Mouse (Mus musculus): ENCODE results near the gene Sumo2. TPM values are rescaled to one million over a fixed set of nuclear protein-coding genes. Genes with fewer than 3 reads are reported as not detected.
"Not testable (repeated sequence)": the region's sequence is repeated elsewhere in the genome, so short reads cannot be mapped to it uniquely, and the experiment has no call there.

Sumo2 gene
- polyA plus RNA-seq, 1 experiment from 2014 or later: 1,372 TPM

GRCm38 (mm10) chr11:115536856-115537568, 936 bp upstream of the Sumo2 start:
- WGBS: 87% methylated on average over 10 of the region's 10 CpGs
- no peak for DNase-seq (ENCODE audit: low spot score)
- peak overlapping the region; percentile 98 for H3K4me3 ChIP-seq

GRCm38 (mm10) chr11:115535401-115536037, 557 bp downstream of the Sumo2 start:
- DNase-seq (ENCODE audit: low spot score): peak; percentile 76
- H3K4me3 ChIP-seq: peak overlapping the region; percentile 98
- H3K9me3 ChIP-seq: no peaks in the 10 kb centered on the region
- no peaks in the 10 kb centered on the region for H3K27me3 ChIP-seq (ENCODE audit: insufficient read depth, poor library complexity, severe bottlenecking)
- peak overlapping the region; percentile 99 for H3K27ac ChIP-seq
- H3K36me3 ChIP-seq: peaks cover 41% of the 10 kb centered on the region
- WGBS: under 1% methylated on average over 84 of the region's 84 CpGs
- H3K4me1 ChIP-seq (replicated peaks): peaks cover 22% of the 10 kb centered on the region

More at GRCm38 (mm10) chr11:115536856-115537568, 936 bp upstream of the Sumo2 start:
- no peaks in the 10 kb centered on the region for H3K9me3 ChIP-seq
- peaks cover 1% of the 10 kb centered on the region; the same call in 1 of the 2 replicates for H3K27me3 ChIP-seq (ENCODE audit: insufficient read depth, poor library complexity, severe bottlenecking)
- peaks cover 22% of the 10 kb centered on the region for H3K4me1 ChIP-seq (replicated peaks)
- peak overlapping the region; percentile 99 for H3K27ac ChIP-seq
- peaks cover 26% of the 10 kb centered on the region for H3K36me3 ChIP-seq

GRCm38 (mm10) chr11:115534759-115535371, 1.2 kb downstream of the Sumo2 start:
- Histone ChIP-seq H3K27ac (peak overlapping the region; percentile 99), H3K4me3 (peak overlapping the region; percentile 98), H3K36me3 (peaks cover 48% of the 10 kb centered on the region), H3K9me3 (no peaks in the 10 kb centered on the region), H3K4me1 (replicated peaks) (peaks cover 22% of the 10 kb centered on the region), H3K27me3 (ENCODE audit: insufficient read depth, poor library complexity, severe bottlenecking) (no peaks in the 10 kb centered on the region)
- WGBS: 10% methylated on average over 11 of the region's 11 CpGs
- DNase-seq (ENCODE audit: low spot score): no peak

DNA sequence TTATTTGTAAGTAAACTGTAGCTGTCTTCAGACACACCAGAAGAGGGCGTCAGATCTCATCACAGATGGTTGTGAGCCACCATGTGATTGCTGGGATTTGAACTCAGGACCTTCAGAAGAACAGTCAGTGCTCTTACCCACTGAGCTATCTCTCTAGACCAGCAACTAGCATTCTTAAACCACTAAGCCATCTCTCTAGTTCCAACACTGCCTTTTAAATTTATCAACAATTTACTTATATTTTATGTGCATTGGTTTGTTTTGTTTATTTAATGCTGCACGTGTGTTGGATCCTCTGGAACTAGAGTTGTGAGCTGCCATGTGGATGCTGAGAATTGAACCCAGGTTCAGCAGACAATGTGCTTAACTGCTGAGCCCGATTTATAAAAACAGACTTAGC, 9.6 kb downstream of the Sumo2 start:
- H3K4me3 ChIP-seq; DNase-seq (ENCODE audit: low spot score); H3K27me3 ChIP-seq (ENCODE audit: insufficient read depth, poor library complexity, severe bottlenecking); H3K4me1 ChIP-seq (replicated peaks); H3K9me3 ChIP-seq; H3K27ac ChIP-seq: not testable (repeated sequence)
- peaks cover 94% of the 10 kb centered on the region for H3K36me3 ChIP-seq
- 88% methylated on average over 3 of the region's 3 CpGs for WGBS

DNA sequence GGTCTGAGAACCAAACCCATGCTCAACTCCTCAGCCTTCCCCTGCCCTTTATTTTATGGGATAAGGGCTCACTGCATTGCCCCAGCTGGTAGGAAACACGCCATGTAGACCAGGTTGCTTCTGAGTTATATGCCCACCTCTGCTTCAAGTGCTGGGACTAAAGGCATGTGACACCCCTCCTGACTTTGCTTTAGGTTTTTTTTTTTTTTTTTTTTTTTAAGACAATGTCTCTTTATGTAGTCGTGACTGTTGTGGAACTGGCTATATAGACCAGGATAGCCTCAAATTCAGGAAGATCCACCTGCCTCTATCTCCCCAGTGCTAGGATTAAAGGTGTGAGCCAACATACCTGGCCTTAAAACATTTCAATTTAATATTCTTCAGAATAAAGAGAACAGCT, 13.4 kb downstream of the Sumo2 start:
- 82% methylated on average over 2 of the region's 2 CpGs for WGBS
- Histone ChIP-seq H3K9me3 (no peaks in the 10 kb centered on the region), H3K4me1 (replicated peaks) (no peaks in the 10 kb centered on the region), H3K36me3 (peaks cover 69% of the 10 kb centered on the region), H3K27me3 (ENCODE audit: insufficient read depth, poor library complexity, severe bottlenecking) (no peaks in the 10 kb centered on the region), H3K27ac (no peak overlapping the region), H3K4me3 (no peak overlapping the region)
- no peak for DNase-seq (ENCODE audit: low spot score)

- no peak overlapping the region for H3K4me3 ChIP-seq
- no peak overlapping the region for H3K27ac ChIP-seq
- no peaks in the 10 kb centered on the region for H3K9me3 ChIP-seq
- H3K27me3 ChIP-seq (ENCODE audit: insufficient read depth, poor library complexity, severe bottlenecking): no peaks in the 10 kb centered on the region
- WGBS: 95% methylated on average over 2 of the region's 2 CpGs
- peaks cover 65% of the 10 kb centered on the region for H3K36me3 ChIP-seq
- no peaks in the 10 kb centered on the region for H3K4me1 ChIP-seq (replicated peaks)
- no peak for DNase-seq (ENCODE audit: low spot score)
Measured at GRCm38 (mm10) chr11:115522238-115522637, 13.8 kb downstream of the Sumo2 start.

- Histone ChIP-seq H3K36me3 (peaks cover 53% of the 10 kb centered on the region), H3K9me3 (no peaks in the 10 kb centered on the region), H3K27me3 (ENCODE audit: insufficient read depth, poor library complexity, severe bottlenecking) (no peaks in the 10 kb centered on the region), H3K4me3 (no peak overlapping the region), H3K4me1 (replicated peaks) (no peaks in the 10 kb centered on the region), H3K27ac (no peak overlapping the region)
- 90% methylated on average over 4 of the region's 4 CpGs for WGBS
- no peak for DNase-seq (ENCODE audit: low spot score)
Measured at GRCm38 (mm10) chr11:115521080-115521479, 15.0 kb downstream of the Sumo2 start.

GRCm38 (mm10) chr11:115520218-115520617, 15.9 kb downstream of the Sumo2 start:
- Histone ChIP-seq H3K9me3 (no peaks in the 10 kb centered on the region), H3K27me3 (ENCODE audit: insufficient read depth, poor library complexity, severe bottlenecking) (no peaks in the 10 kb centered on the region), H3K36me3 (peaks cover 44% of the 10 kb centered on the region), H3K4me1 (replicated peaks) (0 out of 2 replicates have a peak, but pooled peaks cover under 1% of the 10 kb centered on the region), H3K4me3 (no peak overlapping the region), H3K27ac (no peak overlapping the region)
- no peak for DNase-seq (ENCODE audit: low spot score)
- 57% methylated on average over 2 of the region's 2 CpGs for WGBS

GRCm38 (mm10) chr11:115519581-115519980, 16.5 kb downstream of the Sumo2 start:
- Histone ChIP-seq H3K27ac (no peak overlapping the region), H3K27me3 (ENCODE audit: insufficient read depth, poor library complexity, severe bottlenecking) (no peaks in the 10 kb centered on the region), H3K36me3 (peaks cover 38% of the 10 kb centered on the region), H3K4me3 (no peak overlapping the region), H3K4me1 (replicated peaks) (0 out of 2 replicates have a peak, but pooled peaks cover 5% of the 10 kb centered on the region), H3K9me3 (no peaks in the 10 kb centered on the region)
- 89% methylated on average over 3 of the region's 3 CpGs for WGBS
- DNase-seq (ENCODE audit: low spot score): no peak

- no peak for DNase-seq (ENCODE audit: low spot score)
- Histone ChIP-seq H3K27me3 (ENCODE audit: insufficient read depth, poor library complexity, severe bottlenecking) (no peaks in the 10 kb centered on the region), H3K9me3 (no peaks in the 10 kb centered on the region), H3K36me3 (peaks cover 29% of the 10 kb centered on the region), H3K4me1 (replicated peaks) (0 out of 2 replicates have a peak, but pooled peaks cover 5% of the 10 kb centered on the region), H3K4me3 (no peak overlapping the region), H3K27ac (no peak overlapping the region)
- 80% methylated on average over 9 of the region's 9 CpGs for WGBS
Measured at GRCm38 (mm10) chr11:115518693-115519092, 17.4 kb downstream of the Sumo2 start.

GRCm38 (mm10) chr11:115516942-115517341, 19.1 kb downstream of the Sumo2 start:
- peaks cover 17% of the 10 kb centered on the region for H3K36me3 ChIP-seq
- no peak for DNase-seq (ENCODE audit: low spot score)
- no peaks in the 10 kb centered on the region for H3K27me3 ChIP-seq (ENCODE audit: insufficient read depth, poor library complexity, severe bottlenecking)
- H3K4me3 ChIP-seq: no peak overlapping the region
- H3K9me3 ChIP-seq: no peaks in the 10 kb centered on the region
- WGBS: 86% methylated on average over 5 of the region's 5 CpGs
- no peak overlapping the region for H3K27ac ChIP-seq
- H3K4me1 ChIP-seq (replicated peaks): peaks cover 18% of the 10 kb centered on the region

- H3K4me1 ChIP-seq (replicated peaks): peaks cover 38% of the 10 kb centered on the region
- DNase-seq (ENCODE audit: low spot score): no peak
- no peak overlapping the region for H3K4me3 ChIP-seq
- H3K27me3 ChIP-seq (ENCODE audit: insufficient read depth, poor library complexity, severe bottlenecking): no peaks in the 10 kb centered on the region
- H3K9me3 ChIP-seq: no peaks in the 10 kb centered on the region
- WGBS: 72% methylated on average over 6 of the region's 6 CpGs
- H3K27ac ChIP-seq: peak overlapping the region; percentile 99; the same call in 1 of the 2 replicates
- no peaks in the 10 kb centered on the region for H3K36me3 ChIP-seq
Measured at GRCm38 (mm10) chr11:115515021-115515420, 21.1 kb downstream of the Sumo2 start.

DNA sequence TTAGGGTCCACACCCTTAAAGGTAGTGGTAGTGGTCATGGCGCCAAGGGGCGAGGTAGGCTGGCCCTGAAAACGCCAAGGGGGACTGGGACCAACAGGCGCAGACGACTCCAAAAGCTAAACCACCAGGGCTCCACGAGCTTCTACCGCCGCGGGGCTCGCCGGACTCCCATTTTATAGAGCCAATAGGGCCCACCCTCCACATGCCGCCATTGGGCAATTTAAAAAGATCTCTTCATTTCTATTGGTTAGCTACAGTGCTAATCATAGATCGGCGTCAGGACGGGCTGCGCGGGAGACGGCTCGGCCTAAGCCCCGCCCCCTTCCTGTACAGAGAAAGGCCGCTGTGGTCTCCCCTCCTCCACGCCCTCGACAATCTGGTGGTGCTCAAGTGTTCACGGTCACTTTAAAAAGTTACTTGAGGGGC, 21.8 kb downstream of the Sumo2 start, which contains the start of gene Jpt1:
Gene Jpt1, minus strand, starts transcription at position 150 of the 426 bp plus-strand sequence.
- DNase-seq (ENCODE audit: low spot score): peak; percentile 96

More for the DNA sequence above, 21.8 kb downstream of the Sumo2 start, which contains the start of gene Jpt1:
- Histone ChIP-seq H3K9me3 (no peaks in the 10 kb centered on the region), H3K4me3 (peak within 1 kb of the TSS; percentile 100), H3K27me3 (ENCODE audit: insufficient read depth, poor library complexity, severe bottlenecking) (no peaks in the 10 kb centered on the region), H3K4me1 (replicated peaks) (peaks cover 42% of the 10 kb centered on the region), H3K27ac (peak within 1 kb of the TSS; percentile 99), H3K36me3 (no peaks in the 10 kb centered on the region)
- WGBS: under 1% methylated on average over 24 of the region's 24 CpGs

Measured in hindbrain, embryonic 10.5 days (tissue).